Mouse (Mus musculus): ENCODE measurements around the gene Egr4.

DNA sequence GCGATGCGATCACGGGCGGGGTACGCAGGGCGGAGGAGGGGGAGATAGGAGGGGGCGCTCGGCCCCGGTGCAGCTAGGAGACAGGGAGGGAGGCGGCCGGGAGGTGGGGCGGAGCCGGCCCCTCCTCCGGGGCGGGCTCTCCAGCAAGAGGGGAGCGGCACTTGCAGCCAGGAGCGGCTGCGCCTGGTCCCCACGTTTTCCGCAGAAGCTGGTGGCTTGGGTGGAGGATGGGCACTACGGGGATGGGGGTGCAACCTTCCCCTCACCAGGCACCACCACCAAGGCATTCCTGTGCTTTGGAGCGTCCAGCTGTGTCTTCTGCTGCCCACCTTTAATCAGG is 10.5 kb downstream of the Egr4 start, which contains the start of gene Fbxo41:
- TF ChIP-seq TAL1 (IDR thresholded peaks at IDR 0.05; ENCODE audit: low read length) (no peak), GATA1 (IDR thresholded peaks at IDR 0.05; ENCODE audit: low read length) (no peak)

All from erythroblast, embryonic 14.5 days (primary cell).